Mouse (Mus musculus) ovary, postnatal 10 days (tissue): ENCODE measurements around the gene Plekhg6.

ENCODE experiments used
- DNase-seq: peaks from one replicate; pipeline ENCODE4 v3.0.0; 2022; ENCODE audit warnings: low spot score

Gene Plekhg6

DNA sequence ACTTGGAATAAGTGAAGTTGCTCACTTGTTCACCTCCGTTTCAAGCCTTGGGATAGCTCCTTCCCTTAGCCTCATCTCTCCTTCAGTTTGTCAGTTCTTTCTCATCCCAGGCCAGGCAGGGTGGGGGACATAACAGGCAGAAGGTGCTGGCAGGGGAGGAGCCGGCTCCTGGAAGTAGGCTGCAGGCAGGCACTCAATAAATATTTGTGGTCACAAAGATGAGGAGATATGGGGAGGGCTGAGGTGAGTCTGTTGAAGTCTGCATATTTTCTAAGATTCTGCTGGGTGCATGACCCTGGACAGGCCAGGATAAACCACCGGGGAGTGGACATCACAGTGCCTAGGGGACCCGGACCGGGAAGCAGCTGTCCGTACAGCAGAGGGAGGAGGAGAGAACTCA lies 57.0 kb downstream of the Plekhg6 start:
- no peak for DNase-seq

DNA sequence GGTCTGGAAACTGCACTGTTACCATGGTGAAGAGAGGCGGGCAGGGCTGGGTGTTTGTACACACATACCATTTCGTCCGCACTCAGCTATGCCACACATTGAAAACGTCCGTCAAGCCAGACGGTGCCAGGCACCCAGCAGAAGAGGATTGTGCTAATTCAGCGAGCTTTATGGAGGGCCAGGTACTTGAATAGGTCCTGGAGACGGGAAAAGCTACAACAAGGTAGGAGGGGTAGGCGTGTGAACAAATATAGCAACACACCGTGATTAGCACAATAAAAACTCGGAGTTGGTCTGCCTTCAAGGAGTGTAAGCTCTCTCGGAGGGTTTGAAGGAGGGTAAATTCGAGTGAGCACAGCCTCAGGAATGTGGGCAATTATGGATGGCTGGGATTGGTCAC lies 57.8 kb downstream of the Plekhg6 start:
- no peak for DNase-seq

DNA sequence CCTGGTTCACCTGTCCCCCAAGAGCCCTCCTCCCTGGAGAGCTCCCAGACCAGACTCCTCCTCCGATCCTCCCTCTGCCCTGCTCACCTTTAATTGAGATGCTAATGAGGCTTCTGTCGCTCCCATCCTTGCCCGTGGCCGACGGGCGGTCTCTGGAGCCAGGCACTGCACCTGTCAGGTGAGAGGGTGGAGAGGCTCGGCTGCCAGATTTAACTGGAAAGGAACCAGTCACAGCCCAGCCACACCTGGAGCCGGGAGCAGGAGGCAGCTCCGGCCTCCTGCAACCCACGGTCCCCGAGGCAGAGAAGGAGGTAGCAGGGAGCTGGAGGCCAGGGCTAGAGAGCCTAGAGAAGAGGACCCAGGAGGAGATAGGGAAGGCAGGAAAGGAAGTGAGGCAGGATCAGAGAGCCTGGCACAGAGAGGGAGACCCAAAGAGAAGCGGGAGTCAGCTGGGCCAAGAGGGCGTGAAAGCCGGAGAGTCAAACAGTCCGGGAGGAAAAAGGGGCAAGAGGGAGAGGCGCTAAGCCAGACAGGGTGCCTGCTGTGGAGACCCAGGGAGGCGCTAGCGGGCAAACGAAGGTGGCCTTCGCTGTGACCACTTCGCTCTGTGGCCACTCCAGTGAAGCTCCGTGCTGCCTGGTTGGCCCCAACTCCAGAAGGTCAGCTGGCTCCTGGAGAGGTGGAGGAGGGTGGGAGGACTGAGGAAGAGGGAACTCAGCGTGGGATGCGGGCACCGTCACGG lies 59.3 kb downstream of the Plekhg6 start:
- DNase-seq = no peak

DNA sequence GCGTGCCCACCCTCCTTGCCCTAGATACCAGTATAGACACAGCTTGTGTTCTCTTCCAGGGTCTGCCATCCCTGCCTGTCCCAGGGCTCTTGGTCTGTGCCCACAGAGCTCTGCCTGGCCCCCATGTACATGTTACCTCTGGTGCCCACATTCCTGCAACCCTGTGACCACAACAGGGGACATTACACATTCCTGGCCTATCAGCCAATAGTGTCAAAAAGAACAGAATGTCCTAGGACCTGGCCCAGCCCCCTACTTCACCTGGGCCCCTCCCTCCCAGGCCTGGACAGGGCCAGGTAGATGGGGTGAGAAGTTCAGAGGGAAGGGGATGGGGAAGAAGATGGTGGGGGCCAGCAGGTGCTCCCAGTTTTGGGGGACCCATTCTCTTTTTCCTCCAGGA lies 60.3 kb downstream of the Plekhg6 start, which contains the start of gene Scnn1a:
TSS of gene Scnn1a (plus strand) at position 337 of the 400 bp plus-strand sequence.
- no peak for DNase-seq

DNA sequence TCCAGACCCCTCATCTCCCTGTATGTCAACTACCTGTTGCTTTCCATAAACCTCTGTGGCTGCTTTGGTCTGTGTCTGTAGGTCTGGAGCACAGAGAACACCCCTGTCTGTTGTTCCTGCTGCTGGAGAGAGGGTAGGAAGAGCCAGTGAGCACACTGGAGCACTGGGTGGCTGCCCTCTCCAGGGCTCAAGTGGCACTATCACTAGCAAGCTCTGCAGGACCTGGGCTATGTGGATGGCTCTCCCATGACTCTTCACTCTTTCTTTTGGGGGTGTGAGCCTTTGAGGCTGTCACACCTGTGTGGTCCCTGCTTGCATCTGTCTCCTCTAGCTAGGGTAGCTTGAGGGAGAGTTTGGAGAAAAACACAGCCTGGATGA lies 60.7 kb downstream of the Plekhg6 start:
- no peak for DNase-seq

DNA sequence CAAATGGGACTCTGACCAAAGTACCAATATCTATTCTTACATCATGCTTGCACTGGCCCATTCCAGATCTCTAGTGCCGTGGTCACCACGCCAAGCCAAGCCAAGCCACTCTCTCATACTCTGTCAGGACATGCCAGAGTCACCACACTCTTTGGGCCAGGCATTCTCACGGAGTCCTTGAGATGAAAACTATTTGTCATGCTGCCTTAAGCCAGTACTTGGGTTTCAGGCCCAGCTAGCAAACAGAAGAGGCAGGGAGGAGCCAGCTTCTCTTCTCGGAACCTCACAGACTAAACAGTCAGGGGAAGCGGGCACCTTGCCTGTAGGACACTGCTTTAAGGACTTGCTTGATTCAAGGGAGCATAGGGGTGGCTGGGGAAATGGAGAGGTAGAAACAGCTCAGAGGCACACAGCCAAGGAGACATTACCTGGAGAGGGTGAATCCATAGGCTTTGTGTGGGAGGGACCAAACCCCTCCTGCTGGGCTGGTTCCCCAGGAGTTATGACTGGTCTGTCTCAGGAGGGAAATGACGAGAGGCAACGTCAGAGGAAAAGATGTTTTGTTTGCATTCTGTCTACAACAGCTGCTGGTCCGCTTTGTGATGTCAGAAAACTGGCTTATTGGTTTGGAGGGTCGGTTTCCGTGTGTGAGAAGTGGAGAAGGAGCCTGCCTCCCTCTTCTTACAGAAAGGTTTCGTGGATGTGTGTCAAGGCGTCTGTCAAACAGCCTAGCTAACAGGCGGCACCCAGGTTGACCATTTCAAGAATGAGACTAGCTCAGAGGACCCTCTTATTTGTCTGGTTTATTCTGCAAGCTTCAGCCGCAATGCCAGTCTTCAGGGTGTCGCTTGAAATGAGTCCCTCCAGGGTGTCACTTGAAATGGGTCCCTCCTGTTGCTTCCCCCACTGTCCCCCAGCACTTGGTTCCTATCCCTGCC lies 61.3 kb downstream of the Plekhg6 start:
- DNase-seq = no peak

DNA sequence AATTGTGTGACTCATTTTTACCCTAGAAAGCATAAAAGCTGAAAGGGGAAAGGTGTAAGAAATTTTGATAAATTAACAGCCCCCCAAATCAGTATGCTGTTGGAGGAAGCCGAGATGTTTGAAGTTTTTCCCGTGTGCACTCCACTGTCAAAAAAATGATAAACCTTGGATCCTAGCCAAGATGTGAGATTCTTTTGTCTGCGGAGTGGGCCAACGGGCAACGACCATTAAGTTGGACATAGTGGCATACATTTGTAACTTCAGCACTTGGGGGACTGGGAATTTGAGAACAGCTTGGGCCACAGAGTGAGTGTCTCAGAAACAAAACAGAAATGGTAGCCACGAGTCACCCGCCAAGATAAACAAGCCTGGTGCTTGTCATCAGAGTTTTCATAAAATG lies 63.5 kb downstream of the Plekhg6 start:
- no peak for DNase-seq

DNA sequence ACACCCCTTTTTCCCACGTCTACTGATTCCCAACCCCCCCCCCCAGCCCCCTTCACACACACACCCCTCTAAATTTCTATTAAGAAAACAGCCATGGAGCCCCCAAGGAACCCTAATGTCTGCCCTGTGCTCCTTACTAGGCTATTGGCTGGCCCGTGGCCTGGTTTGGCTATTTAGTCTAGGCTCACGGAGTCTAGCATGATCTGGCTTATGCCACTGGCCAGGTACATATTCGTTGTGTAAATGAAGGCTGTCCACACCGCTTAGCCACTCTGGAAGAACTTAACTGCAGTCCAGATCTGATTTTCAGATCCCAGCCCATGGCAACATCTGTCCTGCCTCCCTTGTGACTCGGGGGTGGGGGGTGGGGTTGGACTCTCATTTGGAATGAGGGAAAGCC lies 65.8 kb downstream of the Plekhg6 start:
- DNase-seq = no peak

DNA sequence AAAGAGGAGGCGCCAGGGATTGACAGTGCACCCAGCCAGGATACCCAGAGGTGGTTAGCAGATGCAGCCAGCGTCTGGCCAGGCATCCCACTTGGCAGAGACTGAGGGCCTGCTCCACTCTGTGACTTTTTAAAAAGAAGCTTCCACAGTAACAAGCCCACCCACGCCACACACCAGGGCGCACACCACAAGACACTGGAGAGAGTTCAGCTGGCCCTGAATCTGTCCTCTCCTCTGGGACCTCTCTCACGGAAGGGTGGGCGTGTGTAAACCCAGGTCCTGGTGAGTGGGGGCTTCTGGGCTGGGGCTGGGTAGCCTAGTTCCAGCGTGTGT lies 66.4 kb downstream of the Plekhg6 start:
- no peak for DNase-seq

DNA sequence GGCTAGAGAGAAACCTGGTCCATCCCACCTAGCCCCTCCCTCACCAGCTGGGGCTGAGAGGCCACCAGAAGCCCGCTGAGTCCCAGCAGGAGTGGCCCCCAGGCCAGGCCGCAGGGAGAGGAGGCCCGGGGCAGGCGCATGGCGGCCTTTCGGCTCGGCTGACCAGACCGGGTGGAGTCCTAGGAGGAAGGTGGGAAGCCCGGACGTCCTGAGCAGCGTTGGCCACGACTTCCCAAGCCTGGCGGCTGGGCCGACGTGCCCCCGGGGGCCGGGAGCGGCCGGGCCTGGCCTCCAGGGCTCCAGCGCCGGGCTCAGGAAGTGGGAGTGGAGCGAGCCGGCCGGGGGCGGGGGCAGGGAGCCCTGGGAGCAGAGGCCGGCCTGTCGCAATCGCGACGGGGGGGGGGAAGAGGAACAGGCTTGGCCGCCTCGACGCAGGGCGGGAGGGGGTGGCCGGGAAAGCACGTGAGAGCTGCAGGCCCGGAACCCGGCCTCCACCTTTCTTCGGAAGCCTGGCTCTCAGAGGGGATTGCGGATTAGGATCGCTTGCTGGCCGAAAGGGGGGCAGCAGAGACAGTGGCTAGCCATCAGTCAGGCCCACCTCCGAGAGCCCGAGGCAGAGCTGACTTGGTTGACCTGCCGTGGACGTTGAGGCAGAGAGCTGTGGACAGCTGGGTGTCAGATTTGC lies 66.9 kb downstream of the Plekhg6 start, which contains the start of gene Ltbr:
TSS of gene Ltbr (minus strand) at position 340 of the 685 bp plus-strand sequence.
- peak; percentile 69 for DNase-seq
